Mouse (Mus musculus): ENCODE data around the gene 4930467E23Rik. TPM values are rescaled to one million over a fixed set of nuclear protein-coding genes. Genes with fewer than 3 reads are reported as not detected.
"Not testable (repeated sequence)": the region's sequence is repeated elsewhere in the genome, so short reads cannot be mapped to it uniquely, and the experiment has no call there.

4930467E23Rik gene
- total RNA-seq, 1 experiment, result not detected

DNA sequence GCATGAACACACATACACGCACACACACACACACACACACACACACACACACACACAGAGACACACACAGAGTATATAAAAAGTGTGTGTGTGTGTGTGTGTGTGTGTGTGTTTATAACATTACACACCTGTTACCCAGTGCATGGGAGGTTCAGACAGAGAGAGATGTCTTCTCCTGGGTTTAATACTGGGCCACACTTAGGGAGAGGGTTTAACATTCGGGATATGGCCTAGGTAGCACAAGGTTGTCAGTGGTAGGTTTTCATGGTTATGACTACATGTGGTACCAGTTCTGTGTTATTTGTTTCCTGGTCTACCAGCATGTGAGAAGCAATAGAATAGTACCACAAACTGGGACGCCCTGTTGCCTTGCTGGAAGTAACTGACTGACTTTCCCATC, 25.6 kb downstream of the 4930467E23Rik start:
- H3K4me3 ChIP-seq (ENCODE audit: insufficient read depth in 1 of 2, low read depth in 1 of 2, low read length in 2 of 2, poor library complexity in 1 of 2, severe bottlenecking in 1 of 2); H3K36me3 ChIP-seq (ENCODE audit: control insufficient read depth, insufficient read depth, low read length, poor library complexity, severe bottlenecking); H3K4me1 ChIP-seq (ENCODE audit: control insufficient read depth in 2 of 2, insufficient read depth in 2 of 2, low read length in 2 of 2, poor library complexity in 1 of 2); DNase-seq (ENCODE audit: low read depth, low spot score); H3K27ac ChIP-seq (ENCODE audit: insufficient read depth, low read depth, low read length, poor library complexity, severe bottlenecking); H3K9me3 ChIP-seq (ENCODE audit: control insufficient read depth, insufficient read depth, low read depth, low read length); in situ Hi-C loops (cut with MboI; ENCODE audit: low sequenced_read_pairs in 2 of 2, unreplicated experiment in 2 of 2); H3K9ac ChIP-seq (ENCODE audit: insufficient read depth, low read depth, low read length, poor library complexity, severe bottlenecking): not testable (repeated sequence)

DNA sequence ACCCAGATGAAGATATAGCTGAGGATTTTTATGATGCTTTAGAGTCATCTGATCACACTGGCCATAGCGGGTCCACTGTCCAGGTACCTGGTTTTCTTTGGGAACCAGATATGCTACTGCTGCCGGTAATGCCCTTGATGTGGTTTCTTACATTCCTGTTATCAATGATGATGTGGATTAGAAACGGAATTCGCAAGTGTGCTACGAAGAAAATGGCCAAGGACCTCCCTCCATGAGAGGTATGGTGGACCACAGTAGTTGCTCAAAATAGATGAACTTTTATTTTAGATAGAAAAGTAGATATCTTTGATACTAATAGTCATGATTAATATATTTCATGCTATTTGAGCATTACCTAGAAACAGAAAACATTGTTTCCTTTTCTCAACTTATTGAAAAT, 32.3 kb downstream of the 4930467E23Rik start:
- DNase-seq (ENCODE audit: low read depth, low spot score); H3K4me1 ChIP-seq (ENCODE audit: control insufficient read depth in 2 of 2, insufficient read depth in 2 of 2, low read length in 2 of 2, poor library complexity in 1 of 2); in situ Hi-C loops (cut with MboI; ENCODE audit: low sequenced_read_pairs in 2 of 2, unreplicated experiment in 2 of 2); H3K36me3 ChIP-seq (ENCODE audit: control insufficient read depth, insufficient read depth, low read length, poor library complexity, severe bottlenecking); H3K9me3 ChIP-seq (ENCODE audit: control insufficient read depth, insufficient read depth, low read depth, low read length); H3K27ac ChIP-seq (ENCODE audit: insufficient read depth, low read depth, low read length, poor library complexity, severe bottlenecking); H3K9ac ChIP-seq (ENCODE audit: insufficient read depth, low read depth, low read length, poor library complexity, severe bottlenecking); H3K4me3 ChIP-seq (ENCODE audit: insufficient read depth in 1 of 2, low read depth in 1 of 2, low read length in 2 of 2, poor library complexity in 1 of 2, severe bottlenecking in 1 of 2): not testable (repeated sequence)

DNA sequence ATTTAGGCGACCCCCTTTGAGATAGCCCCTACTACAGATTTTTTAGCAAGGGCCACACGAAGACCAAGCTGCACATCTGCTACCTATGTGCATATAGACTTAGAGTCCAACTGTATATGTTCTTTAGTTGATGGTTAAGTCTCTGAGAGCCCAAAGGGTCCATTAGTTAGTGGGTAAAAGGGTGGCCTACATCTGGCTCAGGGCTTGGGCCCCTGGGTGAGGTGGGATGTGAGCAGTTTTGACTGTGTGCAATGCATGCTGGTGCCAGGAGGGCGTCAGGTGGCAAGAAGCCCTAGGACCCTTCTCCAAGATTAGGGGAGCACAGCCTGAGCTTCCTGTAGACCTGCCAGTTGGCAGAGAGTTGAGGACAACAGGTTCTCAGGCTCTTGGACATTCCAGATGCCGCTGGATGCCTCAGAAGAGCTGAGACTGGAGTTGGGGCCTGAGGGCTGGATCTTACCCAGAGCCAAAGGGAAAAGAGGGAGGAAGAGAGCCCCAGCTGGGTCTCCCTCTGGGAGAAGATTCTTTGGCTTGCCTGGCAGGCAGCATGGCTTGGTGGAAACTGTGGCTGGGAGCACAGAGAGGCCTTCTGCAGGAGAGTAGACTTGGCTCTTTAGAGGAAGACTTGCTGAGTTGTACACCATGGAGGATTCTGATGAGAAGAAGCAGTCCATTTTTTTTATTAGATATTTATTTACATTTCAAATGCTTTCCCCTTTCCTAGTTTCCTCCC, 33.6 kb downstream of the 4930467E23Rik start:
- DNase-seq (ENCODE audit: low read depth, low spot score); H3K9ac ChIP-seq (ENCODE audit: insufficient read depth, low read depth, low read length, poor library complexity, severe bottlenecking); H3K4me3 ChIP-seq (ENCODE audit: insufficient read depth in 1 of 2, low read depth in 1 of 2, low read length in 2 of 2, poor library complexity in 1 of 2, severe bottlenecking in 1 of 2); H3K4me1 ChIP-seq (ENCODE audit: control insufficient read depth in 2 of 2, insufficient read depth in 2 of 2, low read length in 2 of 2, poor library complexity in 1 of 2); H3K9me3 ChIP-seq (ENCODE audit: control insufficient read depth, insufficient read depth, low read depth, low read length); H3K36me3 ChIP-seq (ENCODE audit: control insufficient read depth, insufficient read depth, low read length, poor library complexity, severe bottlenecking); in situ Hi-C loops (cut with MboI; ENCODE audit: low sequenced_read_pairs in 2 of 2, unreplicated experiment in 2 of 2); H3K27ac ChIP-seq (ENCODE audit: insufficient read depth, low read depth, low read length, poor library complexity, severe bottlenecking): not testable (repeated sequence)

DNA sequence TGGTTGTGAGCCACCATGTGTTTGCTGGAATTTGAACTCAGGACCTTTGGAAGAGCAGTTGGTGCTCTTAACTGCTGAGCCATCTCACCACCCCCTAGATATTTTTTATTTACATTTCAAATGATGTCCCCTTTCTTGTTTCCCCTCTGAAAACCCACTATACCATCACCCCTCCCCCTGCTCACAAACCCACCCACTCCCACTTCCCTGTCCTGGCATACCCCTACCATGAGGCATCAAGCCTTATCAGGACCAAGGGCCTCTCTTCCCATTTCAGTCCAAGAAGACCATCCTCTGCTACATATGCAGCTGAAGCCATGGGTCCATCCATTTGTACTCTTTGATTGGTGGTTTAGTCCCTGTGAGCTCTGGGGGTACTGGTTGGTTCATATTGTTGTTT, 36.2 kb downstream of the 4930467E23Rik start:
- H3K4me1 ChIP-seq (ENCODE audit: control insufficient read depth in 2 of 2, insufficient read depth in 2 of 2, low read length in 2 of 2, poor library complexity in 1 of 2); H3K4me3 ChIP-seq (ENCODE audit: insufficient read depth in 1 of 2, low read depth in 1 of 2, low read length in 2 of 2, poor library complexity in 1 of 2, severe bottlenecking in 1 of 2); in situ Hi-C loops (cut with MboI; ENCODE audit: low sequenced_read_pairs in 2 of 2, unreplicated experiment in 2 of 2); H3K27ac ChIP-seq (ENCODE audit: insufficient read depth, low read depth, low read length, poor library complexity, severe bottlenecking); DNase-seq (ENCODE audit: low read depth, low spot score); H3K9ac ChIP-seq (ENCODE audit: insufficient read depth, low read depth, low read length, poor library complexity, severe bottlenecking); H3K36me3 ChIP-seq (ENCODE audit: control insufficient read depth, insufficient read depth, low read length, poor library complexity, severe bottlenecking); H3K9me3 ChIP-seq (ENCODE audit: control insufficient read depth, insufficient read depth, low read depth, low read length): not testable (repeated sequence)

DNA sequence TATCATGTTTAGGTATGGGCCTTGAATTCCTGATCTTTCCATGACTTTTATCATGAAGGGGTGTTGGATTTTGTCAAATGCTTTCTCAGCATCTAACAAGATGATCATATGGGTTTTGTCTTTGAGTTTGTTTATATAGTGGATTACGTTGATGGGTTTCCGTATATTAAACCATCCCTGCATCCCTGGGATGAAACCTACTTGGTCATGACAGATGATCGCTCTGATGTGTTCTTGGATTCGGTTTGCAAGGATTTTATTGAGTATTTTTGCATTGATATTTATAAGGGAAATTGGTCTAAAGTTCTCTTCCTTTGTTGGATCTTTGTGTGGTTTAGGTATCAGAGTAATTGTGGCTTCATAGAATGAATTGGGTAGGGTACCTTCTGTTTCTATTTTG, 44.1 kb downstream of the 4930467E23Rik start:
- H3K4me1 ChIP-seq (ENCODE audit: control insufficient read depth in 2 of 2, insufficient read depth in 2 of 2, low read length in 2 of 2, poor library complexity in 1 of 2); in situ Hi-C loops (cut with MboI; ENCODE audit: low sequenced_read_pairs in 2 of 2, unreplicated experiment in 2 of 2); H3K27ac ChIP-seq (ENCODE audit: insufficient read depth, low read depth, low read length, poor library complexity, severe bottlenecking); H3K9me3 ChIP-seq (ENCODE audit: control insufficient read depth, insufficient read depth, low read depth, low read length); H3K9ac ChIP-seq (ENCODE audit: insufficient read depth, low read depth, low read length, poor library complexity, severe bottlenecking); H3K36me3 ChIP-seq (ENCODE audit: control insufficient read depth, insufficient read depth, low read length, poor library complexity, severe bottlenecking); DNase-seq (ENCODE audit: low read depth, low spot score); H3K4me3 ChIP-seq (ENCODE audit: insufficient read depth in 1 of 2, low read depth in 1 of 2, low read length in 2 of 2, poor library complexity in 1 of 2, severe bottlenecking in 1 of 2): not testable (repeated sequence)

DNA sequence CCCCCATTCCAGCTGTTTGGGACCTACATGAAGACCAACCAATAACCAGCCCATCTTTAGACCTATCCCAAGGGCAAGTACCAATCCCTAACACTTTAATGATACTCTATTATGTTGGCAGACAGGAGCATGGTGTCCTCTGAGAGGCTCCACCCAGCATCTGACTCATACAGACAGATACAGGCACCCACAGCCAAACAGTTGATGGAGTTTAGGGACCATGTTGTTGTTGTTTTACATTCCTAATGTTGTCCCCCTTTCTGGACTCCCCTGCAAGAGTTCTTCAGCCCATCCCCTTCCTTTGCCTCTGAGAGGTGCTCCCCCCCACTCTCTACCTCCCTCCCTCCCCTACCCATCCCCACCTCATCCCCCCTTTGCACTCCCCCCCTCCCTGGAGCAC, 46.9 kb downstream of the 4930467E23Rik start:
- H3K4me1 ChIP-seq (ENCODE audit: control insufficient read depth in 2 of 2, insufficient read depth in 2 of 2, low read length in 2 of 2, poor library complexity in 1 of 2); H3K9me3 ChIP-seq (ENCODE audit: control insufficient read depth, insufficient read depth, low read depth, low read length); DNase-seq (ENCODE audit: low read depth, low spot score); in situ Hi-C loops (cut with MboI; ENCODE audit: low sequenced_read_pairs in 2 of 2, unreplicated experiment in 2 of 2); H3K36me3 ChIP-seq (ENCODE audit: control insufficient read depth, insufficient read depth, low read length, poor library complexity, severe bottlenecking); H3K4me3 ChIP-seq (ENCODE audit: insufficient read depth in 1 of 2, low read depth in 1 of 2, low read length in 2 of 2, poor library complexity in 1 of 2, severe bottlenecking in 1 of 2); H3K9ac ChIP-seq (ENCODE audit: insufficient read depth, low read depth, low read length, poor library complexity, severe bottlenecking); H3K27ac ChIP-seq (ENCODE audit: insufficient read depth, low read depth, low read length, poor library complexity, severe bottlenecking): not testable (repeated sequence)

DNA sequence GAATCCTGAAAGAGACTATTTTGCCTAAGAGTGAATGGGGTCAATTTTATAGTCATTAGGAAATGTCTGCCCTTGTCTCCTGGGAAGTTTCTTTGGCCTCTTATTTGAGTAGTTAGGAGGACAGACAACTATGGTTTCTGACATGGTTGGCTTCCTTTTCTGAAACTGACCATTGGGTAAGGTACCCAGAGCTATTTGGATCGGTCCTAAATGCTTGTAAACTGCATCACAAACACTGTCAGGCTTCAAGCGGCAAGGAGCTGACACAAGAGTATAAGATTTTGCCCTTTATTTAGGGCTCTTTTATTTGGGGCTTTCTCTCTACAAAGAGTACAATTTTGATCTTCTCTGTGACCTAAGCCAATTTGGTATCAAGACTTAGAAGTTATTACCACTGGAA, 48.1 kb downstream of the 4930467E23Rik start:
- H3K36me3 ChIP-seq (ENCODE audit: control insufficient read depth, insufficient read depth, low read length, poor library complexity, severe bottlenecking); H3K9me3 ChIP-seq (ENCODE audit: control insufficient read depth, insufficient read depth, low read depth, low read length); DNase-seq (ENCODE audit: low read depth, low spot score); H3K9ac ChIP-seq (ENCODE audit: insufficient read depth, low read depth, low read length, poor library complexity, severe bottlenecking); H3K4me1 ChIP-seq (ENCODE audit: control insufficient read depth in 2 of 2, insufficient read depth in 2 of 2, low read length in 2 of 2, poor library complexity in 1 of 2); in situ Hi-C loops (cut with MboI; ENCODE audit: low sequenced_read_pairs in 2 of 2, unreplicated experiment in 2 of 2); H3K27ac ChIP-seq (ENCODE audit: insufficient read depth, low read depth, low read length, poor library complexity, severe bottlenecking); H3K4me3 ChIP-seq (ENCODE audit: insufficient read depth in 1 of 2, low read depth in 1 of 2, low read length in 2 of 2, poor library complexity in 1 of 2, severe bottlenecking in 1 of 2): not testable (repeated sequence)

DNA sequence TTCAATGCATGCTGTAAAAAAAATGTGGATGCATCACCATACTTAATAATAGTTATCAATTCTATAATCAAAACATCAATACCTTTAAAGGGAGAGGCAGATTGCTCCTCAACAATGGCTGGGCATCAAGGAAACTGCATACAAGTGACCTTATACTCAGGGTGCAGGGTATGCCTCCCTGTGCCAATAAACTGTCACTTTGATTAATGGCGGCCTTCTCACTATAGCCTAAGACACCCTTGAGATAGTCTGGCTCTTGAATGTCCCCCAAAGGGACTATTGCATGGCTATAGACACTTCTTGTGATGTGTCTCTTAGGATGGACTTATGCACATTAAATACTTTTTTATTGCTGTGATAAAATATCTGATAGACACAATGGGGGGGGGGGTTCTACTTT, 48.8 kb downstream of the 4930467E23Rik start:
- H3K9me3 ChIP-seq (ENCODE audit: control insufficient read depth, insufficient read depth, low read depth, low read length); H3K4me1 ChIP-seq (ENCODE audit: control insufficient read depth in 2 of 2, insufficient read depth in 2 of 2, low read length in 2 of 2, poor library complexity in 1 of 2); H3K27ac ChIP-seq (ENCODE audit: insufficient read depth, low read depth, low read length, poor library complexity, severe bottlenecking); H3K9ac ChIP-seq (ENCODE audit: insufficient read depth, low read depth, low read length, poor library complexity, severe bottlenecking); DNase-seq (ENCODE audit: low read depth, low spot score); in situ Hi-C loops (cut with MboI; ENCODE audit: low sequenced_read_pairs in 2 of 2, unreplicated experiment in 2 of 2); H3K36me3 ChIP-seq (ENCODE audit: control insufficient read depth, insufficient read depth, low read length, poor library complexity, severe bottlenecking); H3K4me3 ChIP-seq (ENCODE audit: insufficient read depth in 1 of 2, low read depth in 1 of 2, low read length in 2 of 2, poor library complexity in 1 of 2, severe bottlenecking in 1 of 2): not testable (repeated sequence)
